Mouse (Mus musculus) ES-E14 (cell line): ENCODE results near the gene Cenpp. TPM values are rescaled to one million over a fixed set of nuclear protein-coding genes. Genes with fewer than 3 reads are reported as not detected.

Experiments
- DNase-seq: peaks from one replicate; pipeline ENCODE4 v3.0.0-alpha.2; 2013; ENCODE audit warnings: low read depth, low spot score
- H3K27ac ChIP-seq: 2 replicates; pipeline ENCODE4 v1.5.1; 2012; ENCODE audit warnings: low read depth, mild to moderate bottlenecking, low read length, moderate library complexity, mixed read lengths; ENCODE audit not compliant: poor library complexity, insufficient read depth, severe bottlenecking
- H3K36me3 ChIP-seq: 2 replicates; pipeline ENCODE4 v1.6.1; 2012; ENCODE audit warnings: mild to moderate bottlenecking, low read length, moderate library complexity, mixed read lengths; ENCODE audit not compliant: control insufficient read depth, poor library complexity, insufficient read depth, severe bottlenecking
- H3K4me1 ChIP-seq, 2 experiments: fragments of 150-350 bp in 1 of 2; sonication (generic) in 1 of 2; 2 replicates each; pipeline ENCODE4 v1.6.1; 2012; ENCODE audit warnings: low read length in 2 of 2, mild to moderate bottlenecking in 1 of 2, mixed read lengths in 1 of 2; ENCODE audit not compliant: control insufficient read depth in 2 of 2, insufficient read depth in 2 of 2, poor library complexity in 1 of 2
- H3K4me3 ChIP-seq, 2 experiments: fragments of 150-350 bp in 1 of 2; sonication (generic) in 1 of 2; 2 replicates each; pipeline ENCODE4 v1.5.1; 2012; ENCODE audit warnings: low read length in 2 of 2, low read depth in 1 of 2, mild to moderate bottlenecking in 1 of 2, mixed read lengths in 1 of 2; ENCODE audit not compliant: insufficient read depth in 1 of 2, poor library complexity in 1 of 2, severe bottlenecking in 1 of 2
- H3K9ac ChIP-seq: 2 replicates; pipeline ENCODE4 v1.6.1; 2012; ENCODE audit warnings: low read depth, mild to moderate bottlenecking, low read length, mixed read lengths; ENCODE audit not compliant: poor library complexity, insufficient read depth, severe bottlenecking
- H3K9me3 ChIP-seq: fragments of 150-350 bp; sonication (generic); 2 replicates; pipeline ENCODE4 v1.6.1; 2012; ENCODE audit warnings: low read depth, mild to moderate bottlenecking, low read length; ENCODE audit not compliant: control insufficient read depth, insufficient read depth
- CHD2 ChIP-seq: IDR thresholded peaks from 2 replicates; pipeline ENCODE4 v1.6.1; 2014; ENCODE audit warnings: mild to moderate bottlenecking, low read depth, low read length, inconsistent platforms
- HCFC1 ChIP-seq: IDR thresholded peaks from 2 replicates; pipeline ENCODE4 v1.6.1; 2012; ENCODE audit warnings: low read length, inconsistent platforms, borderline replicate concordance; ENCODE audit not compliant: insufficient read depth
- MAFK ChIP-seq: IDR thresholded peaks from 2 replicates; pipeline ENCODE4 v1.6.1; 2014; ENCODE audit warnings: mild to moderate bottlenecking, low read depth, low read length, inconsistent platforms; ENCODE audit not compliant: insufficient read depth
- ZC3H11A ChIP-seq: IDR thresholded peaks from 2 replicates; pipeline ENCODE4 v1.6.1; 2012; ENCODE audit warnings: low read depth, mild to moderate bottlenecking, inconsistent platforms, low read length, borderline replicate concordance
- ZNF384 ChIP-seq: IDR thresholded peaks from 2 replicates; pipeline ENCODE4 v1.6.1; 2012; ENCODE audit warnings: low read depth, low read length, inconsistent platforms
- in situ Hi-C, 2 experiments: fragments of 600-800 bp; cut with MboI; formaldehyde crosslinking; loops; one replicate each; pipeline ENCODE4 v1.15.1; 2025; ENCODE audit warnings: low sequenced_read_pairs in 2 of 2, inconsistent platforms in 1 of 2; ENCODE audit not compliant: unreplicated experiment in 2 of 2
- total RNA-seq: library from RNA; depleted of rRNA; stranded (reverse); fragments of 300-350 nt; gene quantifications from 2 replicates; pipeline ENCODE4 v1.2.3, GENCODE M21; 2012

The Cenpp gene
- total RNA-seq, 1 experiment = 25.4 TPM

- in situ Hi-C loops = no loop called here
- no peak for DNase-seq
- Histone ChIP-seq H3K4me1 (no peaks in the 10 kb centered on the region), H3K27ac (no peak overlapping the region), H3K9me3 (no peaks in the 10 kb centered on the region), H3K9ac (no peak overlapping the region), H3K4me3 (no peak overlapping the region), H3K36me3 (peaks cover 18% of the 10 kb centered on the region)
- no peak for TF ChIP-seq CHD2
- TF ChIP-seq ZC3H11A = no peak
- no peak for TF ChIP-seq ZNF384
- no peak for TF ChIP-seq HCFC1
- no peak for TF ChIP-seq MAFK
Observed at GRCm38 (mm10) chr13:49460692-49461414, 191.7 kb downstream of the Cenpp start.

- TF ChIP-seq HCFC1 (no peak), ZC3H11A (no peak), CHD2 (no peak), MAFK (no peak), ZNF384 (no peak)
- Histone ChIP-seq H3K9me3 (no peaks in the 10 kb centered on the region), H3K4me3 (no peak overlapping the region), H3K36me3 (peaks cover 16% of the 10 kb centered on the region), H3K27ac (no peak overlapping the region), H3K9ac (no peak overlapping the region), H3K4me1 (no peaks in the 10 kb centered on the region)
- DNase-seq = no peak
- in situ Hi-C loops = no loop called here
Observed at GRCm38 (mm10) chr13:49460276-49460675, 192.3 kb downstream of the Cenpp start.

DNA sequence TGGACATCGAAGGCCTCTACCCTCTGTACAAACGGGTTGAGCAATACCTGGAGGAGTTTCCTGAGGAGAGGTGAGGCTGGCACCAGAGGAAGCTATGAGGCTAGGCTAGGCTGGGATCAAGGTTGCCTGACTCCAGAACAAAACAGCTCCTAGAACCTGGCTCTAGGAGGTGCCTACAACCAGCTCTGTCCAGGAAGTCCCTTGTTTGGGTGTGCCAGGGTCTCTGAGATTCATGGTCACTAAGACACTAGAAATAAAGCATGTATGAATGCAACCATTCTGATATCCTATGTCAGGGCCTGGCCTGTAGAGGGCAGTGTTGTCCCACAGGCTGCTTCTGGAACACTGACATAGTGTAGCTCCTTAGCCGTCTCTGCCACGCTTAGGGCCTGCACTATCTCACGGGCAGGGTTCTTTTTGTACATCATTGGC lies 203.3 kb downstream of the Cenpp start:
- Histone ChIP-seq H3K36me3 (peaks cover 9% of the 10 kb centered on the region; the same call in 1 of the 2 replicates), H3K9me3 (no peaks in the 10 kb centered on the region), H3K9ac (no peak overlapping the region), H3K4me3 (no peak overlapping the region), H3K27ac (no peak overlapping the region), H3K4me1 (0 out of 4 replicates have a peak, but pooled peaks cover 0 to 2% of the 10 kb centered on the region in 2 experiments)
- no peak for TF ChIP-seq CHD2
- TF ChIP-seq ZC3H11A = peak; percentile 55; the same call in 1 of the 2 replicates
- DNase-seq = peak; percentile 40
- in situ Hi-C loops = no loop called here

GRCm38 (mm10) chr13:49444451-49444850 lies 208.1 kb downstream of the Cenpp start:
- in situ Hi-C loops = no loop called here
- no peak overlapping the region for H3K9ac ChIP-seq
- no peaks in the 10 kb centered on the region for H3K9me3 ChIP-seq
- no peak overlapping the region for H3K27ac ChIP-seq
- no peaks in the 10 kb centered on the region for H3K4me1 ChIP-seq
- DNase-seq = no peak
- TF ChIP-seq ZC3H11A = no peak
- no peak for TF ChIP-seq MAFK
- TF ChIP-seq HCFC1 = no peak
- no peak for TF ChIP-seq CHD2
- no peak for TF ChIP-seq ZNF384
- H3K36me3 ChIP-seq = peaks cover 15% of the 10 kb centered on the region
- no peak overlapping the region for H3K4me3 ChIP-seq

DNA sequence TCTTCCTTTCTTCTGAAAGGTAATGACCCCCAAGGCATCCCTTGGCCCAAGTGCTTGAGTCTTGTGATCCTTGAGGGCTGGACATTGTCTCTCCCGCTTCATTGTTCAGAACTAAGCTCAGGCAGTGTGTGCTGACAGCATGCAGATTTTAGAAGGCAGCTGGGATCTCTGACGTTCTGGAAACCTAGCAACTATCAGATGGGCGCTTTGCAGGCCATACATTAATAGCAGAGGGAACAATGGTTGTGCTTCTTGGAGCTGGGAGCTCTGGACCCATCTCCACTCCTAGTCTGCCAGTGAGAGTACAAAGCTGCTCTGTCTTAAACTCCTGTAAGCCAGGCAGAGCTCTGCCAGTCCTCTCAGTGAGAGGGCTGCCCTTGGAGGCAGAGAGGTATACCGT lies 216.4 kb downstream of the Cenpp start:
- Histone ChIP-seq H3K4me1 (no peaks in the 10 kb centered on the region), H3K27ac (no peak overlapping the region), H3K4me3 (no peak overlapping the region), H3K36me3 (peaks cover 9% of the 10 kb centered on the region; the same call in 1 of the 2 replicates), H3K9ac (no peak overlapping the region), H3K9me3 (no peaks in the 10 kb centered on the region)
- in situ Hi-C loops = no loop called here
- TF ChIP-seq CHD2 (no peak), ZNF384 (no peak), MAFK (no peak), HCFC1 (no peak), ZC3H11A (no peak)
- no peak for DNase-seq
